Mouse (Mus musculus) bone marrow macrophage, adult 2 months (primary cell): ENCODE measurements around the gene Tmem8b.

ENCODE experiments used
- CTCF ChIP-seq: IDR thresholded peaks from 2 replicates; pipeline ENCODE4 v1.5.1; 2012; ENCODE audit warnings: low read depth, mild to moderate bottlenecking, low read length, moderate library complexity
- POLR2A ChIP-seq: IDR thresholded peaks from 2 replicates; pipeline ENCODE4 v1.6.1; 2012; ENCODE audit warnings: mild to moderate bottlenecking, low read depth, low read length, borderline replicate concordance

GRCm38 (mm10) chr4:43703439-43703838 is 34.7 kb downstream of the Tmem8b start:
- TF ChIP-seq POLR2A, result no peak
- TF ChIP-seq CTCF, result peak; percentile 47; the same call in 1 of the 2 replicates
